Mouse (Mus musculus): ENCODE results near the gene Cacnb4. TPM values are rescaled to one million over a fixed set of nuclear protein-coding genes. Genes with fewer than 3 reads are reported as not detected.

The Cacnb4 gene
- polyA plus RNA-seq, 1 experiment, result 0.68 TPM

- Histone ChIP-seq H3K36me3 (ENCODE audit: control insufficient read depth, insufficient read depth, low read length) (no peaks in the 10 kb centered on the region), H3K27ac (ENCODE audit: control insufficient read depth, insufficient read depth, low read depth, low read length) (no peak overlapping the region), H3K27me3 (ENCODE audit: control insufficient read depth, insufficient read depth, low read length) (no peaks in the 10 kb centered on the region), H3K4me3 (ENCODE audit: control insufficient read depth, low read depth, low read length) (no peak overlapping the region), H3K4me1 (ENCODE audit: control insufficient read depth, insufficient read depth, low read length) (no peaks in the 10 kb centered on the region; the same call in 1 of the 2 replicates)
- no peak for TF ChIP-seq CTCF (IDR thresholded peaks at IDR 0.05; ENCODE audit: control insufficient read depth, insufficient read depth, insufficient replicate concordance, low read depth, low read length)
- TF ChIP-seq POLR2A (IDR thresholded peaks at IDR 0.05; ENCODE audit: control insufficient read depth, low read depth, low read length), result no peak
Observed at GRCm38 (mm10) chr2:52438013-52438412, 238.6 kb downstream of the Cacnb4 start.

GRCm38 (mm10) chr2:52435919-52436632, 240.6 kb downstream of the Cacnb4 start:
- H3K27ac ChIP-seq (ENCODE audit: control insufficient read depth, insufficient read depth, low read depth, low read length), result no peak overlapping the region
- no peaks in the 10 kb centered on the region; the same call in 1 of the 2 replicates for H3K4me1 ChIP-seq (ENCODE audit: control insufficient read depth, insufficient read depth, low read length)
- no peaks in the 10 kb centered on the region for H3K27me3 ChIP-seq (ENCODE audit: control insufficient read depth, insufficient read depth, low read length)
- no peak for TF ChIP-seq POLR2A (IDR thresholded peaks at IDR 0.05; ENCODE audit: control insufficient read depth, low read depth, low read length)
- no peak for TF ChIP-seq CTCF (IDR thresholded peaks at IDR 0.05; ENCODE audit: control insufficient read depth, insufficient read depth, insufficient replicate concordance, low read depth, low read length)
- H3K4me3 ChIP-seq (ENCODE audit: control insufficient read depth, low read depth, low read length), result no peak overlapping the region
- H3K36me3 ChIP-seq (ENCODE audit: control insufficient read depth, insufficient read depth, low read length), result no peaks in the 10 kb centered on the region

- H3K4me3 ChIP-seq (ENCODE audit: control insufficient read depth, low read depth, low read length), result no peak overlapping the region
- TF ChIP-seq POLR2A (IDR thresholded peaks at IDR 0.05; ENCODE audit: control insufficient read depth, low read depth, low read length) (no peak), CTCF (IDR thresholded peaks at IDR 0.05; ENCODE audit: control insufficient read depth, insufficient read depth, insufficient replicate concordance, low read depth, low read length) (no peak)
- no peaks in the 10 kb centered on the region for H3K36me3 ChIP-seq (ENCODE audit: control insufficient read depth, insufficient read depth, low read length)
- no peaks in the 10 kb centered on the region; the same call in 1 of the 2 replicates for H3K4me1 ChIP-seq (ENCODE audit: control insufficient read depth, insufficient read depth, low read length)
- no peak overlapping the region for H3K27ac ChIP-seq (ENCODE audit: control insufficient read depth, insufficient read depth, low read depth, low read length)
- no peaks in the 10 kb centered on the region for H3K27me3 ChIP-seq (ENCODE audit: control insufficient read depth, insufficient read depth, low read length)
Observed at GRCm38 (mm10) chr2:52433365-52433764, 243.3 kb downstream of the Cacnb4 start.

- Histone ChIP-seq H3K27me3 (ENCODE audit: control insufficient read depth, insufficient read depth, low read length) (no peaks in the 10 kb centered on the region), H3K27ac (ENCODE audit: control insufficient read depth, insufficient read depth, low read depth, low read length) (no peak overlapping the region), H3K4me3 (ENCODE audit: control insufficient read depth, low read depth, low read length) (no peak overlapping the region), H3K4me1 (ENCODE audit: control insufficient read depth, insufficient read depth, low read length) (peaks cover 3% of the 10 kb centered on the region; the same call in 1 of the 2 replicates), H3K36me3 (ENCODE audit: control insufficient read depth, insufficient read depth, low read length) (no peaks in the 10 kb centered on the region)
- TF ChIP-seq POLR2A (IDR thresholded peaks at IDR 0.05; ENCODE audit: control insufficient read depth, low read depth, low read length) (no peak), CTCF (IDR thresholded peaks at IDR 0.05; ENCODE audit: control insufficient read depth, insufficient read depth, insufficient replicate concordance, low read depth, low read length) (no peak)
Observed at GRCm38 (mm10) chr2:52427383-52427782, 249.2 kb downstream of the Cacnb4 start.

- TF ChIP-seq CTCF (IDR thresholded peaks at IDR 0.05; ENCODE audit: control insufficient read depth, insufficient read depth, insufficient replicate concordance, low read depth, low read length) (no peak), POLR2A (IDR thresholded peaks at IDR 0.05; ENCODE audit: control insufficient read depth, low read depth, low read length) (no peak)
- Histone ChIP-seq H3K27ac (ENCODE audit: control insufficient read depth, insufficient read depth, low read depth, low read length) (no peak overlapping the region), H3K4me1 (ENCODE audit: control insufficient read depth, insufficient read depth, low read length) (peaks cover 3% of the 10 kb centered on the region; the same call in 1 of the 2 replicates), H3K4me3 (ENCODE audit: control insufficient read depth, low read depth, low read length) (no peak overlapping the region), H3K36me3 (ENCODE audit: control insufficient read depth, insufficient read depth, low read length) (no peaks in the 10 kb centered on the region), H3K27me3 (ENCODE audit: control insufficient read depth, insufficient read depth, low read length) (no peaks in the 10 kb centered on the region)
Observed at GRCm38 (mm10) chr2:52426041-52426440, 250.6 kb downstream of the Cacnb4 start.

GRCm38 (mm10) chr2:52425523-52425795, 251.2 kb downstream of the Cacnb4 start:
- Histone ChIP-seq H3K27ac (ENCODE audit: control insufficient read depth, insufficient read depth, low read depth, low read length) (no peak overlapping the region), H3K27me3 (ENCODE audit: control insufficient read depth, insufficient read depth, low read length) (no peaks in the 10 kb centered on the region), H3K4me3 (ENCODE audit: control insufficient read depth, low read depth, low read length) (peak overlapping the region; percentile 75), H3K4me1 (ENCODE audit: control insufficient read depth, insufficient read depth, low read length) (peaks cover 3% of the 10 kb centered on the region; the same call in 1 of the 2 replicates), H3K36me3 (ENCODE audit: control insufficient read depth, insufficient read depth, low read length) (no peaks in the 10 kb centered on the region)
- TF ChIP-seq CTCF (IDR thresholded peaks at IDR 0.05; ENCODE audit: control insufficient read depth, insufficient read depth, insufficient replicate concordance, low read depth, low read length) (no peak), POLR2A (IDR thresholded peaks at IDR 0.05; ENCODE audit: control insufficient read depth, low read depth, low read length) (no peak)

GRCm38 (mm10) chr2:52424747-52425522, 251.7 kb downstream of the Cacnb4 start, which contains the start of gene Arl5a:
TSS of gene Arl5a (minus strand) at chr2:52424901.
- H3K4me1 ChIP-seq (ENCODE audit: control insufficient read depth, insufficient read depth, low read length), result peaks cover 3% of the 10 kb centered on the region; the same call in 1 of the 2 replicates
- peak within 1 kb of the TSS; percentile 95 for H3K4me3 ChIP-seq (ENCODE audit: control insufficient read depth, low read depth, low read length)
- TF ChIP-seq CTCF (IDR thresholded peaks at IDR 0.05; ENCODE audit: control insufficient read depth, insufficient read depth, insufficient replicate concordance, low read depth, low read length), result no peak
- TF ChIP-seq POLR2A (IDR thresholded peaks at IDR 0.05; ENCODE audit: control insufficient read depth, low read depth, low read length), result peak; percentile 64
- no peaks in the 10 kb centered on the region for H3K27me3 ChIP-seq (ENCODE audit: control insufficient read depth, insufficient read depth, low read length)
- H3K36me3 ChIP-seq (ENCODE audit: control insufficient read depth, insufficient read depth, low read length), result no peaks in the 10 kb centered on the region
- peak within 1 kb of the TSS; percentile 90 for H3K27ac ChIP-seq (ENCODE audit: control insufficient read depth, insufficient read depth, low read depth, low read length)
